Mouse (Mus musculus) cerebellum, adult (tissue): Measurements from ENCODE around the gene Moxd1.

Experiments used
- ATAC-seq: cut with Nextera tagmentation; 2 replicates; pipeline ENCODE4 v1.9.2; 2017; ENCODE audit warnings: mild to moderate bottlenecking, moderate library complexity, mixed read lengths; ENCODE audit not compliant: insufficient number of reproducible peaks, low FRiP score, low TSS enrichment

The Moxd1 gene

DNA sequence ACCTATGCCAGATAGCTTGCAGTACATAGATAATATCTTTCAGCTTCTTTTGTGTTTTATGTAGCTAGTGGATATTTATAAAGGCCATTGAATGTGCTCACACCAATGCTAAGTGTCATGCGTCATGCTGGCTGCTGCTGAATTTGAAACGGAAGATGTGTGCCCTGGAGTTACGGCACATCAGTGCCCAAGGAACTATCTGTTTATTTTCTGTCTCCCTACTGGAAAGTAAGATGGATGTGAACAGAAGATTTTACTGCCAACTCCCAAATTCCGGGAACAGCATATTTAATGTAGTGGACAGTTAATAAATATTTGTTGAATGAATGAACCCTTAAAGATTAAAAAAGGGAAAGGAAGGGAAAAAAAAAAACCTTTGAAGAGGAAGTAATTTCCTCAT is 119.8 kb downstream of the Moxd1 start:
- no peak for ATAC-seq
